Mouse (Mus musculus) midbrain, embryonic 16.5 days (tissue): ENCODE measurements around the gene Macrod1. TPM values are rescaled to one million over a fixed set of nuclear protein-coding genes. Genes with fewer than 3 reads are reported as not detected.

Experiments
- ATAC-seq: fragments of 200-750 bp; cut with Nextera tagmentation; 2 replicates; pipeline ENCODE4 v1.8.0; 2017; ENCODE audit warnings: moderate TSS enrichment
- H3K27ac ChIP-seq: fragments of 300-500 bp; sonication (generic); 2 replicates; pipeline ENCODE4 v1.5.1; 2014; ENCODE audit warnings: mild to moderate bottlenecking, low read length, mixed read lengths
- H3K27me3 ChIP-seq: fragments of 300-500 bp; sonication (generic); 2 replicates; pipeline ENCODE4 v1.6.1; 2014; ENCODE audit warnings: low read depth, low read length, mixed read lengths; ENCODE audit not compliant: control insufficient read depth, insufficient read depth
- H3K36me3 ChIP-seq: fragments of 300-500 bp; sonication (generic); 2 replicates; pipeline ENCODE4 v1.6.1; 2014; ENCODE audit warnings: mild to moderate bottlenecking, low read length, moderate library complexity, mixed read lengths; ENCODE audit not compliant: control insufficient read depth, insufficient read depth
- H3K4me1 ChIP-seq: fragments of 300-500 bp; sonication (generic); 2 replicates; pipeline ENCODE4 v1.6.1; 2014; ENCODE audit warnings: mild to moderate bottlenecking, low read length, mixed read lengths; ENCODE audit not compliant: control insufficient read depth, insufficient read depth
- H3K4me2 ChIP-seq: fragments of 300-500 bp; sonication (generic); 2 replicates; pipeline ENCODE4 v1.6.1; 2014; ENCODE audit warnings: mild to moderate bottlenecking, low read length, mixed read lengths
- H3K4me3 ChIP-seq: fragments of 300-500 bp; sonication (generic); 2 replicates; pipeline ENCODE4 v1.5.1; 2014; ENCODE audit warnings: low read depth, mild to moderate bottlenecking, low read length, moderate library complexity, mixed read lengths
- H3K9ac ChIP-seq: fragments of 300-500 bp; sonication (generic); 2 replicates; pipeline ENCODE4 v1.6.1; 2014; ENCODE audit warnings: low read depth, low read length, mixed read lengths
- H3K9me3 ChIP-seq: fragments of 300-500 bp; sonication (generic); replicated peaks from 2 replicates; pipeline ENCODE4 v1.6.1; 2014; ENCODE audit warnings: mild to moderate bottlenecking, low read length, mixed read lengths; ENCODE audit not compliant: control insufficient read depth, poor library complexity, severe bottlenecking
- WGBS: fragments of 180-500 bp; shearing (Covaris S2); extraction: QIAGEN DNeasy Blood & Tissue Kit; methylation state at CpG from one replicate; pipeline ENCODE4 v1.1.7; 2014; 5-methylcytosine and 5-hydroxymethylcytosine counted together
- polyA plus RNA-seq: library from polyadenylated mRNA; unstranded; fragments of >200 nt; fragmentation: Nextera tagmentation; extraction: Ambion mirVana; gene quantifications from 2 replicates; pipeline ENCODE4 v1.2.1, GENCODE M21; 2015

The Macrod1 gene
- polyA plus RNA-seq, 1 experiment from 2014 or later, result 5.9 TPM

DNA sequence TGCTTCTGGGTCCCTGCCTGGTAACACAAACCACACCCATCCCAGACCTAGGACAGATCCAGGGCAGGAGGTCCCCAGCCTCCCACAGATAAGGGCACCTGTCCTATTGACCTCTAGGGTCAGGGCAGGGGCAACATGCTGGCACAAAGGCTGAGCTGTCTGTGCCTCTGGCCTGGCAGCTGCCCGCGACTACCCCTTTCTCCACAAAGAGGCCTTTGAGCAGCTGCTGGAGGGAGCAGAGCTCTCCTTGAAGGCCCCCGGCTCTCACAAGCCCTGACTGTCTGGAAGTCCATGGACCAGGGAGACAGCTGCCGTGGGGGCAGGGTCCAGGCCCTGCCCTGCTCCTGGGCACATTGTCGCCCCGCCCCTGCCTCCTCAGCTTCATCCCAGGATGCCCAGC is 98.6 kb downstream of the Macrod1 start:
- no peaks in the 10 kb centered on the region for H3K36me3 ChIP-seq
- H3K9me3 ChIP-seq, result no peaks in the 10 kb centered on the region
- H3K4me3 ChIP-seq, result no peak overlapping the region
- H3K27me3 ChIP-seq, result no peaks in the 10 kb centered on the region; the same call in 1 of the 2 replicates
- no peak overlapping the region for H3K27ac ChIP-seq
- H3K4me1 ChIP-seq, result peaks cover 22% of the 10 kb centered on the region
- no peak overlapping the region for H3K9ac ChIP-seq
- no peak overlapping the region for H3K4me2 ChIP-seq
- ATAC-seq, result peak; percentile 20; the same call in 1 of the 2 replicates
- WGBS, result 56% methylated on average over 6 of the region's 6 CpGs

DNA sequence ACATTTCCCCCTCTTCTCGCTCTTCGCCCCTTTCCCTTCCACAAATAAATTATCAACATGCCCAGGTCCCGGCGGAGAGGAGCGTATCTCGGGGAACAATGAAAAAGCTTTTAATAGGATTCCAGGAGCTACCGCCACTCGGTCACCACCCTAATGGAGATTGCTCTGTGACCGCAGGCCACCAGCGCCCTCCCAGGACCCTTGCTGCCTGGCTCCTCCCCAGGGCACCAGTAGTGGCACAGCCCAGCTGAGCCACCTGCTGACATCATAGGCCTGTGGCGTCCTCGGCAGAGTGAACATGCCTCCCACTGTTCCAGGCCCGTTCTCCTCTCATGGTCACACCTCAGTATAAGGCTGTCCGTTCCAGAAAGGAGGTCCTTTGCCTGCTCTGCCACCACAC is 101.1 kb downstream of the Macrod1 start:
- no peaks in the 10 kb centered on the region for H3K36me3 ChIP-seq
- 0 out of 2 replicates have a peak overlapping the region, but pooled peaks have one; percentile 1 for H3K4me2 ChIP-seq
- WGBS, result 10% methylated on average over 14 of the region's 14 CpGs
- H3K4me1 ChIP-seq, result peaks cover 29% of the 10 kb centered on the region
- H3K27me3 ChIP-seq, result no peaks in the 10 kb centered on the region; the same call in 1 of the 2 replicates
- no peaks in the 10 kb centered on the region for H3K9me3 ChIP-seq
- H3K27ac ChIP-seq, result peak overlapping the region; percentile 35; the same call in 1 of the 2 replicates
- H3K9ac ChIP-seq, result peak overlapping the region; percentile 45
- no peak for ATAC-seq
- H3K4me3 ChIP-seq, result no peak overlapping the region

DNA sequence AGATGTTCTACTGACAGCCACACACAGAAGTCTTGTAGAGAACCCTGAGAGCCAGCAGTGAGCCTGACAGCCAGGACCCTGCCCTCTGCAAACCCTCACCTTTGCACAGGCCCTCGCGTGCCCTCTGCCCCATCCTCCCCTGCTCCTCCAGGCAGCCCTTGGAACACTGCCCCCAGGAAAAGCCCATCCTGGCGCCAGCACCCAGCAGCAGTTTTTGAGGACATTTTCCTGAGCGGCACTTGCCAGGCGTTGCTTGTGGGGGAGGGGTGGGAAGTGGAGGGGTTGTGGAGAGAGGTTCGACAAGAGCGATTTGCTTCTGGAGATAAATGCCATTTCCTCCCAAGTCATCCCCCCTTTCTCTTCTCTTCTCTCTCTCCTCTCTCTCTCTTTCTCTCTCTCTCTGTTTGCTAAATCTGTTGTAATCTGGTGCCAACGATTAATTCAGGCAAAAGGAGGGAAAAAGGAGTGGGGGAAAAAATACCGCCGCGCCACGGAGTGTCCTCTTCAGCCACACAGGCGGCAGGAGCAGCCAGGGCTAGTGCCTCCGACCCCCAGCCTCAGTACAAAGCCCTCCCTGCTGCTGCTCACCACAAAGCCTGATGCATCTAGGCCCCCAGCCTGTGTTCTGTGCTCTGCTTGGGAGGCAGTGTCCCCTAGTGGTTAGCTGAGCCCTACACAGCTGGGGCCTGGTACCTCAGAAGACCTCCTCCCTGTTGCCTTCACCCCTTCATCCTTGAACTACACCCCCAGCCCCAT is 103.7 kb downstream of the Macrod1 start:
- H3K9ac ChIP-seq, result peak overlapping the region; percentile 51
- H3K27me3 ChIP-seq, result no peaks in the 10 kb centered on the region; the same call in 1 of the 2 replicates
- no peak overlapping the region for H3K4me3 ChIP-seq
- H3K9me3 ChIP-seq, result no peaks in the 10 kb centered on the region
- H3K36me3 ChIP-seq, result no peaks in the 10 kb centered on the region
- ATAC-seq, result peak; percentile 65
- H3K27ac ChIP-seq, result peak overlapping the region; percentile 60
- whole genome bisulfite sequencing, result 4% methylated on average over 13 of the region's 14 CpGs
- peak overlapping the region; percentile 31 for H3K4me2 ChIP-seq
- peaks cover 45% of the 10 kb centered on the region for H3K4me1 ChIP-seq

DNA sequence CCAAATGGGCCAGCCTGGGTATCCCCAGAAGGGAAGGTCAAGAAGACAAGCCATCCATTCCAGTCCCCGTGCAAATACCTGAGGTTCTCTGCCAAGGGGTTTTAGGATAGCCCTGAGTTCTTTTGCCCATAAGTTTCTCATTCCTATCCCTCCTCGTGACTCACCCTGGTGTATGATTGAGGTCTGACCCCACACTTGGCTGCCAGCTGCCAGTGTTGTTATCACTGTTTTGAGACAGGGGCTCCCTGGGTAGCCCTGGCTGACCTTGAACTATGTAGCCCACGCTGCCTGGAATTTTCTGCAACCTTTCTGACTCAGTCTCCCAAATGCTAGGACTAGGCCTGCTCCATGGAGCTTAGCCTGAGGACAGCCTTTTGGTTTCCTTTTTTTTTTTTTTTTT is 104.5 kb downstream of the Macrod1 start:
- Histone ChIP-seq H3K4me1 (peaks cover 46% of the 10 kb centered on the region), H3K27ac (no peak overlapping the region), H3K4me3 (no peak overlapping the region), H3K9ac (no peak overlapping the region), H3K27me3 (no peaks in the 10 kb centered on the region; the same call in 1 of the 2 replicates), H3K9me3 (no peaks in the 10 kb centered on the region), H3K4me2 (no peak overlapping the region), H3K36me3 (no peaks in the 10 kb centered on the region)
- 72% methylated on average over 3 of the region's 3 CpGs for WGBS
- no peak for ATAC-seq

DNA sequence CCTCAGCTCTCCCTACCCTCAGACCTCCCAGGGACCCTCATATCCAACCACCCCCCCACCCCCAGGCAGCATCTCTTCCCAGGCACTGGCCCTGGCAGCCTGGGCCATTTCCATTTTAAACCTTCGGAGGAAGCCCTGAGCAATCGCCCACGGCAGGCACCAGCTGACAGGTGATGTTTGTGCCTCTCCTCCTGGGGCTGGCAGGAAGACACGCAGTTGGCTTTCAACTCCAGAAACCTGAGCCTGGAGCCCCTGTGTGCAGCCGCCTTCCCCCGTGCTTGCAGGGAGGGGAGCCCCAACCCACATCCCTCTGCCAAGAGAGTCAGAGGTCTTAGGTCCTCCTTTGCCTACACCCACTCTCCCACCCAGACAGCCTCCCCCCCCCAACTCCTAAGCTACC is 107.6 kb downstream of the Macrod1 start:
- H3K36me3 ChIP-seq, result no peaks in the 10 kb centered on the region
- no peaks in the 10 kb centered on the region; the same call in 1 of the 2 replicates for H3K27me3 ChIP-seq
- no peaks in the 10 kb centered on the region for H3K9me3 ChIP-seq
- H3K4me1 ChIP-seq, result peaks cover 42% of the 10 kb centered on the region
- peak overlapping the region; percentile 83 for H3K9ac ChIP-seq
- H3K27ac ChIP-seq, result peak overlapping the region; percentile 64; the same call in 1 of the 2 replicates
- H3K4me3 ChIP-seq, result peak overlapping the region; percentile 98
- no peak for ATAC-seq
- peak overlapping the region; percentile 94 for H3K4me2 ChIP-seq
- WGBS, result 5% methylated on average over 6 of the region's 6 CpGs

DNA sequence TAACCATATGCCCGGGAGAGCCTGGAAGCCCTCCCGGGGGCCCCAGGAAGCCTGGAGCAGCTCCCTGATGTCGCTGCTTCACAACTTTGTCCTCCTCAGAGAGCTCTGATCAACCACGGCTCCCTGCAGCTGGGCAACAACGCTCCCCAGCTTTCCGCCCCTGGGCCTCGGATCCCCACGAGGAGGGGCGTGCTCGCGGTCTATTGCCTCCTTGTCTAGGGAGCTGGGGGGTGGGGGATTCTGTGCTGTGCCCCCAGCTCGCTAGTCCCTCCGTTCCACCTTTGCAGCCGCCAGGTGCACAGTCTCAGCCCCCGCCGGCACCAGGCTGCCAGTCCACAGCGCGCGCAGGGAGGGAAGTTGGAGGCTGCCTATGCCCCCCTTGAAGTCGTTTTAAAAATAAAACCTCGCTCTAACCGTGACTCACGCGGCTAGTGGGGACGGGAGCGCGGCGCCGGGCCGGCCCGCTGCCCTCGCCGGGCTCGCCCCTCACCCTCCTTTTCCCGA is 108.3 kb downstream of the Macrod1 start:
- Histone ChIP-seq H3K27me3 (no peaks in the 10 kb centered on the region; the same call in 1 of the 2 replicates), H3K9me3 (no peaks in the 10 kb centered on the region), H3K4me3 (peak overlapping the region; percentile 98), H3K9ac (peak overlapping the region; percentile 83), H3K4me2 (peak overlapping the region; percentile 94), H3K27ac (peak overlapping the region; percentile 64), H3K36me3 (no peaks in the 10 kb centered on the region), H3K4me1 (peaks cover 40% of the 10 kb centered on the region)
- under 1% methylated on average over 34 of the region's 35 CpGs for WGBS
- ATAC-seq, result peak; percentile 46

DNA sequence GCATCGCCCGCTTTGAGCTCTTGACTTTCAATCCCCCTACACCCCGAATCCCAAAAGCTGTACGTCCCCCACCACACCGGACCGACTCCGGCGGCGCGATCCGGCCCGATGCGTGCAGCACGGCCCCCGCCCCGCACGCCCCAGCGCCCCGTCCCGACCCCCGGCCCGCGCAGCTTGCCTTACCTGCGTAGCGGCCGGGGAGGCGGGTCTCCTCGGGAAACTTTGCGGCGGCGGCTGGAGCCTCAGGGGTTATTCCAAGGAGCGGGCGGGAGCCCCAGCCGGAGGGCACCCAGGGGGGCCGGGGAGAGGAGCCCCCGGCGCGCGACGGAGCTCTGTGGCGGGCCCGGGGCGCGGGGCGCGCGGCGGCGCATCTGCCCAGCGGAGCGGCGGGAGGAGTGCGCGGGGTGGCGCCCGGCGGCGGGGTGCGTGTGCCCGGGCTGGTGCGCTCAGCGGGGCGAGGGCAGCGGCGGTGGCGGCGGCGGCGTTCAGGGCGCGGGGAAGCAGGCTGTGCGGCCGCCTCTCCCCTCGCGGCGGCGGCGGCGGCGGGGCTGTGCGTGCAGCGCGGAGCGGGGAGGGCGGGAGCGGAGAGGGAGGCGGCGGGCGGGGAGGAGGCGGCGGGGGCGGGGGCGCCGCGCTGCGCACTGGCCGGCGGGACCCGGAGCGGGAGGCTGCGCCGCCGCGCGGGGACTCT is 109.0 kb downstream of the Macrod1 start:
- Histone ChIP-seq H3K4me1 (peaks cover 32% of the 10 kb centered on the region), H3K9me3 (no peaks in the 10 kb centered on the region), H3K36me3 (no peaks in the 10 kb centered on the region), H3K27me3 (no peaks in the 10 kb centered on the region; the same call in 1 of the 2 replicates), H3K4me2 (peak overlapping the region; percentile 94), H3K27ac (peak overlapping the region; percentile 64), H3K9ac (peak overlapping the region; percentile 83), H3K4me3 (peak overlapping the region; percentile 98)
- under 1% methylated on average over 66 of the region's 105 CpGs for WGBS
- ATAC-seq, result peak; percentile 22; the same call in 1 of the 2 replicates

DNA sequence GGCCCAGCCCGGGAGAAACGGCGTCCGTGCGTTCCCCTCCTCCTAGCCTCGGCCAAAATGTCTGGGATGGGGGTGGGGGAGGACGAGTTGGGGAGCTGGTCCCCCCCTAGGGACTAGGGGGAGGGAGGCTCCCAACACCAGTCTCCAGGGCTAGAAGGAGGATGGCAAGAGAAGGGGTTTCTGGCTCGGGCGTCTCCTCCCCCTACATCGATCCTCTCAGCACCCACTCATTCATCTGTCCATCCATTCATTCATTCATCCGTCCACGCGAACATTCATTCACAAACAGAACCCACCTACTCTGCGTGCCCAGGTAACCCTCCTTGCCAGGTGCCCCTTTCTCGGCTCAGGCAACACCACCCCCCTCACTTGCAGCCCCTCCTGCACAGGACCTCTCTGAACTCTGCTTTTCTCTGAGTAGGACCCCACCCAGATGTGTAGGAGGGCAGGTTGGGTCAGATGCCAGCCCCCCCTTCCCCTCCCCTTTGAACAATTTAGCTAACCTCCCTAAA is 109.6 kb downstream of the Macrod1 start:
- Histone ChIP-seq H3K4me1 (peaks cover 28% of the 10 kb centered on the region), H3K9me3 (no peaks in the 10 kb centered on the region), H3K4me2 (peak overlapping the region; percentile 94), H3K27me3 (no peaks in the 10 kb centered on the region; the same call in 1 of the 2 replicates), H3K27ac (no peak overlapping the region), H3K36me3 (no peaks in the 10 kb centered on the region), H3K4me3 (peak overlapping the region; percentile 98), H3K9ac (peak overlapping the region; percentile 83)
- WGBS, result 2% methylated on average over 15 of the region's 15 CpGs
- peak; percentile 9; the same call in 1 of the 2 replicates for ATAC-seq
